Mouse (Mus musculus) thymus, postnatal 36 days (tissue): ENCODE measurements at regions not wholly inside any gene's neighbourhood (a gene's known extent, or its start where the extent isn't known, plus 50 kb on each side); places are given as distances from the start of the nearest gene placed in this dataset.

Experiments used
- DNase-seq, 2 experiments: peaks; one replicate each; pipeline ENCODE4 v3.0.0; 2022; ENCODE audit warnings: mixed read lengths in 2 of 2

DNA sequence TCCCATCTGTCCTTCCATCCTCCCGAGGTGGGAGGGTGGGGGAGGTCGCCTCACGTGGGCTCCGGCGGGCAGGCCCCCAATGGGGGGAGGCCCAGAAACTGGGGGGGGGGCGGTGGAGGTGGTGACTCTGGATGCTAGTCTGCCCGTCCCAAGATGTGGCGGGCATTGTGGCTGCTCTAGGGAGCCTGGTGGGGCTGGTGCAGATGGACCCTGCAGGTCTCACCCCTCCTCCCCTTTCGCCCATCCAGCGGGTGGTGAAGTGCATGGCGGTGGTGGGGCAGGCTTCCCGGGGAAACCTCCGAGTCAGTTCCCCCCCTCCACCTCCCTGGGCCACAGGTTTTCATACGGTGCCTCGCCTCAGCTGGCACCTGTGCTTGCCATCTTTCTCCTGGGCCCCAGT is 88.6 kb downstream of the Inhba start:
- peak in 1 of 2 experiments; percentile 8 for DNase-seq

DNA sequence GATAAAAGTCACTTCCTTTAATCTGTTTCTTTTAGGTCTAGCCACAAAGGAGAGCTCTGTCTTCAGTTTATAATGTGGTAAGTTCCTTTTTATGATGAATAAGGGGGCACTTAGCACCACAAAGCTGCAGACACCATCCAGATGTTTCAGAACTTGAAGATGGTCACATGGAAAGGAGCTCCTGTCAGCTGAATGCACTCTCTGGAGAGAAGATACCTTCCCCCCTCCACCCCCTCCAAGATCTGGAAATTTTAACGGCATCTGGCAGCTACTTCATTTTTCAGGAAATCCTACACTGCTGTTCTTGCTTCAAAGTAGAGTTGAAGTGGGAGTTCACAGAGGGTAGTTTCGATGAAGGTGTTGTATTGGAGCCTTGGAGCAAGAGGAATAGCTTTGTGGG is 103.2 kb downstream of the Inhba start:
- no peak for DNase-seq

DNA sequence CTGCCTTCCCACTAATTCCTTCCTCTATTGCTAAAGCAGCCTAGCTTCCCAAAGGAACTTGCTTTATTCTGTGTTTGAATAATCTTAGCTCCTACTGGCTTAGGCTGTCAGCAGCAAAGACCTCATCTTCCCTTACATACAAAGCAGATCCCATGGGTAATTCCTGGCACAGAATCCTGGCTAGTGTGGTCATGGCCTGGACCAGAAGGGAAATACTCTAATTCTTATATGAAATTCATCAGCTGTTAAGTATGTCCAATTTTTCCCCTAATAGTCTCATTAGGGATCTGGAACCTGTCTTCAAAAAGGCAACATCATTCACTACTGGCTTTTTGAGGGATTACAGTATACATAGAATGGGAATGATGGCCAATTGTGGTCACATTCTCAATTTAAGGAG is 135.0 kb downstream of the Inhba start:
- DNase-seq, result no peak

DNA sequence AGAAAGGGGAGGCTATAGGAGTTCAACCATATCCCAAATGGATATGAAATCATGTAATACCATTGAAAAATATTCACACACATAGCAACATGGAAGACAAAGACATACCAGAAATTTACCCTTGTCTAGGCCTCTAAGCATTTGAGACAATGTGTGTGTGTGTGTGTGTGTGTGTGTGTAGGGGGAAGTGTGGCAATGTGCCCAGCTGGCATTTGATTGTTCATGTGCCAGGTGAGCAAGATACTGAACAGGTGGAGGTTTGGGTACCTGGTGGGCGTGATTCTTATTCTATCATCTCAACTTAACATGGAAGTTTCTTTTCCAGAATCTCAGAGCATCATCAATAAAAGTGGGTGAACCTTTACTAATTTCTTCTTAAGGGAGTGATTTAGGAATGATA is 143.3 kb downstream of the Inhba start:
- no peak for DNase-seq

DNA sequence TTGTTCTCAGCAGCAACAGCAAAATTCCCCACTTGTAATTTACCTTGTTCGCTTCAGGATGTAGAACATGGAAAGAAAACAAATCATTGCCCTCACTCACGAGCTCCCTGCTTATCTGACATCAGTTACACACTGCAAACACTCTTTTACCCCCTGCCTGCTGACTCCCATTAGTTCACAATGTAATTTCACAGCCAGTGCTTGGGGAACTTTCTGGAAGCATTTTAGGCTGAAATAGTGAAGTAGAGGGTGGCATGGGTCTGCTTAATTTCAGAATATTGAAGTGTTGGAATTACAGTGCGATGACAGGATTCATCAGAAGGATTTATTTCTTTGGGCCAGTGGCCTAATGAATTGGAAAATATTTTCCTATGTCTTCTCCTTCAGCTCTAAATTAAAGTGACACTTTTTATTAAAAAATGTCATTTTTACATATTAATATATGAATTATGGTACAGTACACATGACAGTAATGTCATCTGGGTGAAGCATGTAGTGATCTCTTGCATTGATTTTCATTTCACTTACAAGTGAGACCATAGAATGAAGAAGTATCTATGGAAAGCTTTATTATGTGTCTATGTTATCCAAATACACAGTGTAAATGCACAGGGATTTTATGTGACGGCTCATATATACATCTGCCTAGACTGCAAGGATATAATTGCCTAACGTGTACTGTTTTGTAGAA is 153.7 kb downstream of the Inhba start:
- DNase-seq, result no peak

DNA sequence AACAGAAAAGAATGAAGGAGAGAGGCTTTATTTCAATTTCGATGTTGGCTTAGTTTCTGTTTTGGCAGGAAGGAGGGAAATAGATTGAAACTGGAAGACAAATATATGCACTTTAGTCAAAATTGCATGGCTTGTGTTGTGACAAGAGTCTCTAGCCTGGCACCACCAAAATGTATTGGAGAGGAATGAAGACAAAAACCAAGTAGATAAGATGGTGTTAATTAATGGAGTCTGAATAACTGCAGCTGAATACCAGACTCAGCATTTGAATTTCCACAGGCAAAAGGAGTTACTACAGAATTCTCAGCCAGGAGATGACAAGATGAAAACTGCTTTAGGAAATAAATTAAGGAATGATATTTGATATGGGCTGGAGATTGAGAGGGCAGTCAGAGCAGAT is 185.0 kb downstream of the Inhba start:
- no peak for DNase-seq

DNA sequence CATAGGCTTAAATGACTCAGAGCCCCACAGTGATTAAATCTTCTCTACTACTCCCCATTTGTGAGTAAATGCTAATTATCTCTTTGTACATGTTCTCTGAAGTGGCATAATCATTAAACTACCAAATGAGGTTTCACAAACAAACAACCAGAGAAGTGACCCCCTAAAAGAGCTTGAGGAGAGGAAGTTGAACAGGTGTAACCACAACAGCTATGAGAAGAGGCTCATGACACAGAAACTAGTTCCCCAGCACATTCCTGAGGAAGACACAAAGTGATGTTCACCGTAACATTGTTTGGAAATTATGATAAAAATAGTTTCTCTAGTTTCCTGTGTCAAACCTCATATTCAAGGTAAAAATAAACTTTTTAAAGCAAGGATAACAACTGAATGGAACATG is 188.4 kb downstream of the Inhba start:
- no peak for DNase-seq

DNA sequence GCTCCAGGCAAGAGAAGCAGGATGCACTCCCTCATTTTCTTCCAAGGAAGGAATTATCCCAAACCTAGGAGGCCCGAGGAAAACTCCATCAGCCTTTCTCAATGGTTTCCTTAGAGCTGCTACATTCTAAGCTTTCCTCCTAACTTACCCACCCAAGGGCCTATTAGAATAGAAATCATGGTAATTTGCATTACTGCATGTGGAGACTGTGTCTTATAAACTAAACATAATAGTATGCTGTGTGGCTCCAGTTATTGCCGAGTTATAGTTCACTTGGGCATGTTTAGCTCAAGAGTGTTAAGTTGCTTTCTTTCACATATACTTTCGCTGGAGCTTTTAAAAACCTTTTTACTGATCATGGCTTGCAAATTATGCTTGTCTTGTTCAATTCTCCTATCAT is 191.5 kb downstream of the Inhba start:
- DNase-seq, result no peak

DNA sequence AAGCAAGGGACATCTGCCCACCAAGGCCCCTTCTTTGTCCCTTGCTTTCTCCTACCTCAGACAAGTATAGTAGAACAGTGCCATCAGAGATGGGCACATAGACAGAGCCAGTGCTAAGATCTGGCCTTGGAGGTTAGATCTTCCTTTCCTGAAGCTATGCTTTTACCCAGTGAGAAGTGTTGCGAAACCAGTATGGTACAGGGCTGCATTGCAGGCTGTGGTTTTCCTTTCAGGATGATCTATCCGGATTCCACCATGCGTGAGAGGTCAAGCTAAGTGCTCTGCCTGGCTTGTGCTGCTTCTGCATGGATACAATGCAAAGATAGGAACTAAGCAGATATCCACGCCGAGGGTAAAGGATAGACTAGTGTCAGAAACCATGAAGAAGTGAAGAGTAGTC is 192.4 kb downstream of the Inhba start:
- no peak for DNase-seq

DNA sequence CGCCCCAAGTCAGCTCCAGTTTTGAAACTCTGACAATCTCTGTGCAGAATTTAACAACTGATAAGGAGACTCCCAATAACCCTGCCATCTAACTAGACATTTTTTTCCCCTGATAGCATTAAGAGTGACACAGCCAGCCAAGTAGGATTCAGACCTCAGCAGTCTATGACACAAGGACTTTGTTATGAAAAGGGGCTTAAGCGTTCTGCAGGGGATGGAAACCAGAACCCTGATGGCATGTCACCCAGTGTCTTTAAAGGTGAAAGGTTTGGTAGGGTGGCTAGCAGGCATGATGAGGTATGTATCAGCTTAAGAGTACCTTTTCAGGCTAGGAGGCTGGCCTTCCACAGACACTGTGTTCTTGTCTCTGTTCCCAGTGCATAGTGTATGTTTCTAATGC is 199.8 kb downstream of the Inhba start:
- no peak for DNase-seq

DNA sequence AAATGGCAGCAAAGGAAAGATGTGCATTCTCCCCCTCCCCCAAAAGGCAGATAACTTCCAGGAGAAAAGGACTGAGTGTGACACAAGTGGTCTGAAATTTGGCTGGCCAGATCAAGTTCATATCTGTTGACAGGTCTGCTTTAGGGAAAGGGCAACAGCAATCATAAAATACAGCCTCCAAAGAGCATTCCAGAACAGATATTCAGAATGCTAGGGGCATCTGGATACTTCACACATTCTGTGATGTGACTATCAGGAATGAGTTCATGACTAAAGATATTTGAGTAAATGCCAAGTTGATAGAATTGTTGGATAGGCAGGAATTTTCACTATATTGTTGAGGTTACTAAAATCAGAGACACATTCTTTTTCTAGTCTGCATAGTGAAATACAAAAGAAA is 208.2 kb downstream of the Inhba start:
- DNase-seq, result no peak

DNA sequence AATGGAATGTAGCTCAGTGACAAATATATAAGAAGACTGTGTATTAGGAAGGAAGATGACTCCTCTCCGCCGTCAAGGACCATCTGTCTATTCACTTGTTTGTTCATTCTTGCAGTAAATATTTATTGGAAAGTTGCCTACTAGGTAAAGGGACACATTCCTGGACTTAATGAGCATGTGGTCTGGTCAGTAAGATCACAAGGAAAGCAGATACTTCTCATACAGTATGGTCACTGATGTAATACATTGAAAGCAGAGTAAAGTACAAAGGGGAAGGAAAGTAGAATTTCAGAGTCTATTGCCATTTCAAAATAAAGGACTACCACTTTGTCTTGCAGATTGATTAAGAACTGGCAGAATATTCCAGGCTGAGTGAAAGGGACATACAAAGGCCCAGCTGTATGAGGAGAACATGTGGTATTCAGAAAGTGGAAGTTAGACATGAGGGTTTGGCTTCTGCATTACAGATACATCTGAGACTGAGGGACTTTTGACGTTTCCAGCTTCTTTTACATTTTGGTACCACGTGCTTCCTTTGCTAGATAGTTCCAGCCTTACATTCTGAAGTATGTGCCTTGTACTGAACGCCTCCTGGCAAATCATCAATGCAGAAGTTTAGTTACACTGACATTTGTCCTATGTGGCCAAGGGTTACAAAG is 211.4 kb downstream of the Inhba start:
- no peak for DNase-seq

DNA sequence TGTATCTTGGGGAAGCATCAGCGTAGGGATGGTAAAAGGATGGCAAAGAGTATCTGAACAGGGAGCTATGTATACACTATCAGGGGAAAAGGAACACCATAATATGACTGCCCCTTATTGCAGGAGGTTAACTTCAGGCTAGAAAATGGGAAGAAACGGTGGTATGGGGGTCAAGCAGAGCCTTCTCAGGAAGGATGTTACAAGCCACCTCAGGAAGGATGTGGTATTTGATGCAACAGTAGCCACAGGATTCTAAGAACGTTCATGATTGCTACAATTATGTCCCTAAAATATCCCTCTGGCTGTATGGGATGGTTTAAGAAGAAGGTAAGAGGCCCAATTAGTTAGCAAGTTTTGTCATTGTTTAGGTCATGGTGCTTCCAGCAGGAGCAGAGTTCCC is 249.5 kb downstream of the Inhba start:
- DNase-seq, result no peak

DNA sequence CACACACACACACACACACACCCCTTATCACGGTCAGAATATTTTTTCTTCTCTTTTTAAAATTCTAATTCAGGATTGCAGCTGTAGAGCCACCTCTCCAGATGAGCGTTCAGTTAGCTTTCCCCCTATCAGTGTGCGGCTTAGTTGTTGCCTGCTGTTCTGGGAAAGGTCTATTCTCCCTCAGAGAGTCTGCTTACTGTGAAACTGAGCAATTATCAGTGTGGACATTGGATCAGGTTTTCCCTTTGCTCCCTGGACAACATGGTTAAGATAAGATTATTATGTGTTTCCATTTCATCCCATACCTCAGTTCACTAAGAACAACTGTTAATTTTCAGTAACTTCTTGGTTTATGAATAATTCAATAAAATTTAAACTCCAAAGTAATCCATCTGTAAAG is 268.3 kb downstream of the Inhba start:
- DNase-seq, result no peak

DNA sequence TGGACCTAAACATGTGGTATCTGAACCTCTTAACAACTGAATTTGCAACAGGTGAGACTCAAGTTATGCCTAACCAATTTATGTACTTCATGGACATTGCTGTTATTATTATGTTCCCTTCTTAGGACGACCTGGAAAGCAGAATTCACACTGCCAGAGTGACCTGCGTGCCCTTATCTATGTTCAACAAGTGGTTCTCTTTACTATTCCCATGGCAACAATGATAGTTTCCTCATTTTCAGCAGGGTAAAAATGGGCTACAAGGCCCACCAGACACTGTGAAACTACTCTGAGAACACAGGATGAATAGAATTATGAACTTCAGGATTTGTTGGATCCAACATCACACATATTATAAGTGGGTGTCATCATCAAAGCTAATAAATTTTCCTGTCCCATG is 269.1 kb downstream of the Inhba start:
- DNase-seq, result no peak

DNA sequence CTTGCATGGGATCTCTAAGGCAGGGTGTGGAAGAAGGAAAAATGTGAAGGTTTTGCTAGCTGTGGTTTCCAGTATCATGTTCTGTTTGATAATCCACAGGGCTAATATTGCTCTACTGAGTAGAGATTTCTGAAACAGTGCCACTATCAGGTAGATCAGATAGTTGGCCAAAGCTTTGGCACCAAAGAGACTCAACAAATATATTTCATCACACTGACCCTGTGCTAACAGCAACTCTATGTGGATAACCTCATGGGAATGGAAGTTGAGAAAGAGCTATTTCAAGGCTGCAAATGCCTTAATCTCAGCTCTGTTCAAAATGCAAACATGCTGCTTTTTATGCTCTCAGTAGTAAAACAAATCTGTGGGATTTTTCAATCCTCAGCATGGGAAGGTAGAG is 270.1 kb downstream of the Inhba start:
- DNase-seq, result no peak

DNA sequence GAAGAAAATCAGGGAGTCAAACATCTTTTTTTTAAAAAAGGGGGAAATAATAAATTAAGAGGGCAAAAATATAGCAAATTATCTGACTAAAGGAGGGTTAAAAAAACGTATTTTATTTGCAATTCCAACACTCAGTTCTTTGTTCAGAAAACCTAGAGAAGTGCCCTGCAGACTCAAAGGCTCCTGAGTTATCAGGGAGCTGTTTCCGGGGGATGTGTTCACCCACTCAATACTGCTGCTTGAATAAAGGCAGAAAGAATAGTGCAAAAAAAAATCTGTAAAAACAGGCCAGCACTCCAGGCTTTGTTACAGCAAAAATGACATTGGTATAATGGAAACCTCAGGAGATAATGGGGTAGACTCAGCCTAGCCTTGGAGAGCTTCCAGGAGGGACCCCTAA is 270.6 kb downstream of the Inhba start:
- DNase-seq, result no peak

DNA sequence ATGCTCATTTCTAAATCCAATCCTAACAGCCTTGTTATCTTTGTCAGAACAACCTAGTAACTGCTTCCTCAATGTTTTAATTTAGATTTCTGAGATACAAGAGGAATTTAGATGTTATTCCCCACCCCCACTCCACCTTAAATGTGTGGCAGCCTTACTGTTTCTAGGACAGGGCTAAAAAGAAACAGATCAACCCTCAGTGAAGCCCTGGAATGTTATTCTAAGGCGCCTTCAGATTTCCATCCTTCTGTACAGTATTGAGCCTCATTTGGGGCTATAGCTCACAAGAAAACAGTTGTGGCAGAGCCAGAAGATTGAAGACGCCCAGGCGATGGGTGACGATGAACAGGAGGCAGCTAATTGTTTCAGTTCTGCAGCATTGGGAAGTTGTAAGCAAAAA is 271.7 kb downstream of the Inhba start:
- no peak for DNase-seq

DNA sequence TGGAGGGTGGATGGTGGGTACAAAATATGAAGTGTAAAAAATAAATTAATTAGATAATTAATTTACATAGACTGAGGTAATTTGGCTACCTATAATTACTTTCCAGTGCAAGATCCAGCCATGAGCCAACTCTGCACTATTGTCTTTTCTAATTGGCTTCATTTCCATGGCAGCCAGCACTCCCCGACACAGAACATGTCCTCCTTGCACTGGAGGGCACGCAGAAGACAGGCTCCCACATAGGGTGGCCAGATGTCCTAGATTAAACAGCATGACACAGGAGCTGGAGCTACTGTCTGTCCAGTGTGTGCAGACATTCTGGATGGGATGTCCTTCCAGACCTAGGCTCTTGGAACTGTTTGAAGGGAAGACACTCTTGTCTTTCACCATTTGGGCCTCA is 278.0 kb downstream of the Inhba start:
- no peak for DNase-seq

DNA sequence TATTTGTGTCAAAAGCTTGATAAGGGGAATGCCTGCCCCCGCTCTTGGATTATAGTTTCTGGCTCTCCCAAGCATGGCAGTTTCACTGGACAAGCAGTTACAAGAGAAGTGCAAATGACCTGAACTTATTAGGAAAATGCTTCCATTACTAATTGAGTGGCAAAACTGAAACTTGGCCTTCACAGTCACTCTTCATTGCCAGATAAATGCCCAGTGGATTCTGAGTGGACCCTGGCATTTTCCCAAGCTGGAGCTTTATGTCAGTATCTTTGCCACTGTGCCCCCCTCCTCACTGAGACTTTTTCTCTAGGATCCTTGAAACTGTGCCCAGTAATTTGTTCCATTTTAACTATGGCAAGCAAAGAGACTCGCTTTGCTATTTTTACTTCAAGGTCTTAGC is 279.1 kb downstream of the Inhba start:
- DNase-seq, result no peak

DNA sequence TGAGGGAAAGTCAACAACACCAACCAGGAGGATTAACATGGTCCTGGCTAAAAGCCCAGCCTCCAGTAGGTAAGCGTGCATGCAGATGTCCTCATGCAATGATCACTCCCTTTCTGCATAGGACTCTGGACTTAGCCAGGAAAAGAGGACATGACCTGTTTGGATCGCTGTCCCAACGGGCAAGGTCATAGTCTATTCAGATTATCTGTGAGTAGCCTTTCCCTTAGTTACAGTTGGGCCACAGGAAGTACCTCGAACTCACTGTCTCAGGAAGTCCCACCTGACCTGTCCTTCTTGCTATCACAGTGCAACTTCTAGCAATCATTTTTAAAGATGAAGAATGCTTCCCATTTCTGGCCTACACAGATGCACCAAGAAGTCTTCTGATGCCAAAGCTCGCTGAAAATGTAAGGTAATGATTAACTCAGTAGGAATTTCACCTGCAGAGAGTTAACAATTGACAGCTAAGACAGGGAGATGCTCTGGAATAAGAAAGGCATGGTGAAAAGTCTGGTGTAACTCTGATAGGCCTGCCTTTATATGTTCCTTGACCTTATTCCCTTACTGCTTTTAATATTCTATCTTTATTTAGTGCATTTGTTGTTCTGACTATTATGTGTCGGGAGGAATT is 280.1 kb downstream of the Inhba start:
- no peak for DNase-seq

DNA sequence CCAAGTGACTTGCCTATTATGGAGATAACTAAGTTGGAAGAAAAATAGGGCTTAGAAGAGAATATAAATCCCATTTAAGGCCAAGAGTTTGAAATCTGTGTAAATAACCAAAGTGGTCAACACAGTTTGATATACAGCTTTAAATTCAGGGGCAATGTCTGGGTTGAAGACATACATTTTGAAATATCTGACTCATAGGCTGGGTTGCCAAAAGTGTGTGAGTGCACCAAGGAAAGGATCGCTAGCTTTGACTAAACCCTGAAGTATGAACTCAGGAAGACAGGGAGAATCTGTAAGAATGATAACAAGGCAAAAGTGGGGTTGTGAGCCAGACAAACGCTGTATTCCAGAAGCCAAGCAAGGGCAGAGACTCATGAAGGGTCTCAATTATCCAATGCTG is 288.1 kb downstream of the Inhba start:
- DNase-seq, result no peak

DNA sequence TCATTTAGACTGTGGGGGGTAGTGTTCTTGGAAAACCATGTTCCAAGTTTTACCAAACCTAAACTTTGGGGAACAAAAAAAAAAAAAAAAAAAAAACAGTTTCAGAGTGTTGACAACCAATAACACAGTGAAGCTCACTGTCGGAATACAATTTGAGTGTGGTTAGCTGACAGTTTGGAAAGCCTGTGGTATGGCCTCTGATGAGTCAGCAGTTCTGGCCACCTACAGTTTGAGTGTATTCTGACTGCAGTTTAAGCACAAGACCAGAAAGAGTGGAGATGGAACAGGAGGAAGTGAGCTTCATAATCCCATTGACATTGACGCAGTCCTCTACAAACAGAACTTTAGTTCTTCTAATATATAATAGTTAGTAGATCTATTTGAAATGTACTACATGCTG is 303.0 kb downstream of the Inhba start:
- DNase-seq, result no peak

DNA sequence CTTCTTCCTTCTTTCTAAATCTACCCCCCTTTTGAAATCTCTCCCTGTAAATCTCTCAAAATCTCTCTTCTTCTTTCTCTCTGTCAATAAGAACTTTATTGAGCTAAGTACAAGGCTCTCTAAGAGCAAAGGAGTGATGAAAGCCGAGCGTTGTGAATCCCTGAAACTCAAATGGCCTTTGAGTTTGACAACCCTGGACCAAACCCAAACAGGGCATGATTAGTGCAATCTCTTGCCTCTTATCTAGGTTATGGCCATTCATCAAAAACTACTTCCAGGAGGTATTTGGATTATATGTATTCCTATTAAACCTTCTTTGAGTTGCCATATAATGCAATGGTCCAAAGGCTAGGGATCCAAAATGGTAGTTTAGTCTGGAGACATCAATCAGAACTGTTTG is 304.0 kb downstream of the Inhba start:
- DNase-seq, result no peak

DNA sequence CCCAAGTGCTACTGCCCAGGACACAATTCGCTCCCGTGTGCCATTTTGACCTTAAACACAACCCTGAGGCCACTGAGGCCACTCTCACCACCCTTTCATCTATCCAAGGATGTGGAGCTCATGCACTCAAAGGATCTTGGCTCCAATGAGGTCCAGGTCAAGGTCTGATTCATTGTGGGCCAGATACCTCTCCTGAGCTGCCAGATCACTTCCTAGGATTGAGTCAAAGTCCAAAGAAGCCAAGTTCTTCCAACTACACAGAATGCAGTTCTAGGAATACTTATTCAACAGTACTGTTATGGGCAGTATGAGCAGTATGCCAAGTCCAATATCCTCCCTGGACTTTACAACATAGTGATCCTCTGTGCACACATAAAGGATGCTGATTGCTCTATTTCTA is 304.9 kb downstream of the Inhba start:
- DNase-seq, result no peak
